15 mouse cellular contexts compared by ENCODE assay signal in genomic region chr1:137847311-137847923, GRCm38 (mm10).
DNase-seq lines count a peak whose midpoint lies in the region; ATAC-seq lines count a peak whose summit lies in the region.
"Had no signal": no experiment of that assay in that cellular context is flagged by ENCODE, and none has a peak within 500 bp of the region (broad histone marks: within the 10 kb centered on the region; RNA-seq: fewer than 3 reads in every experiment).

No protein-coding gene starts in this region.

- H3K9ac ChIP-seq in hindbrain, embryonic 16.5 days (ENCODE audit: low read depth, low read length) = no peak overlapping the region
- no peak overlapping the region for H3K9ac ChIP-seq in hindbrain, embryonic 13.5 days
- H3K9ac ChIP-seq in forebrain, embryonic 16.5 days (replicated peaks; ENCODE audit: low read depth, low read length) = no peak overlapping the region
- H3K9ac ChIP-seq in heart, embryonic 12.5 days = no peak overlapping the region
- H3K9ac ChIP-seq: embryonic facial prominence, embryonic 13.5 days; heart, embryonic 13.5 days; limb, embryonic 12.5 days; lung, embryonic 14.5 days; stomach, embryonic 15.5 days had no signal

- intact Hi-C loops in heart, postnatal 36 days (cut with DNase I) = no loop called here

- H3K27me3 ChIP-seq in hindbrain, embryonic 16.5 days (replicated peaks; ENCODE audit: control insufficient read depth, insufficient read depth, low read length) = no peaks in the 10 kb centered on the region
- no peaks in the 10 kb centered on the region for H3K27me3 ChIP-seq in hindbrain, embryonic 13.5 days
- no peaks in the 10 kb centered on the region for H3K27me3 ChIP-seq in forebrain, embryonic 16.5 days (replicated peaks; ENCODE audit: control insufficient read depth, insufficient read depth, low read length)
- H3K27me3 ChIP-seq in heart, embryonic 12.5 days (replicated peaks) = no peaks in the 10 kb centered on the region
- H3K27me3 ChIP-seq: embryonic facial prominence, embryonic 13.5 days; heart, embryonic 13.5 days; limb, embryonic 12.5 days; megakaryocyte, embryonic 14.5 days; stomach, embryonic 15.5 days had no signal

- peak; percentile 22 for DNase-seq in cerebellum, adult 11 months
- peak; percentile 26 to 39 for DNase-seq in right cerebral cortex, adult 2 months (ENCODE audit: low spot score in 2 of 2)
- no peak for DNase-seq in adrenal gland, adult 18-20 months (ENCODE audit: low spot score in 2 of 2)
- no peak for DNase-seq in heart, postnatal 36 days
- DNase-seq: kidney, postnatal 36 days; lung, embryonic 14.5 days had no signal

- no peak overlapping the region for H3K27ac ChIP-seq in hindbrain, embryonic 16.5 days (ENCODE audit: low read depth, low read length)
- no peak overlapping the region for H3K27ac ChIP-seq in hindbrain, embryonic 13.5 days
- H3K27ac ChIP-seq in forebrain, embryonic 16.5 days (ENCODE audit: low read length) = peak overlapping the region; percentile 87
- no peak overlapping the region for H3K27ac ChIP-seq in heart, embryonic 12.5 days (ENCODE audit: poor library complexity, severe bottlenecking)
- H3K27ac ChIP-seq: embryonic facial prominence, embryonic 13.5 days; heart, embryonic 13.5 days; limb, embryonic 12.5 days; stomach, embryonic 15.5 days had no signal

- no peaks in the 10 kb centered on the region for H3K9me3 ChIP-seq in hindbrain, embryonic 16.5 days (ENCODE audit: control insufficient read depth, low read length)
- no peaks in the 10 kb centered on the region for H3K9me3 ChIP-seq in hindbrain, embryonic 13.5 days
- H3K9me3 ChIP-seq in forebrain, embryonic 16.5 days (ENCODE audit: control insufficient read depth, low read length) = no peaks in the 10 kb centered on the region
- peaks cover 4% of the 10 kb centered on the region; the same call in 1 of the 2 replicates for H3K9me3 ChIP-seq in heart, embryonic 12.5 days (replicated peaks)
- H3K9me3 ChIP-seq: embryonic facial prominence, embryonic 13.5 days; heart, embryonic 13.5 days; limb, embryonic 12.5 days; megakaryocyte, embryonic 14.5 days; stomach, embryonic 15.5 days had no signal

- no peaks in the 10 kb centered on the region for H3K4me1 ChIP-seq in hindbrain, embryonic 16.5 days (ENCODE audit: control insufficient read depth, insufficient read depth, low read depth, low read length)
- no peaks in the 10 kb centered on the region for H3K4me1 ChIP-seq in hindbrain, embryonic 13.5 days (replicated peaks)
- peaks cover 7% of the 10 kb centered on the region for H3K4me1 ChIP-seq in forebrain, embryonic 16.5 days (replicated peaks; ENCODE audit: control insufficient read depth, insufficient read depth, low read length)
- H3K4me1 ChIP-seq in heart, embryonic 12.5 days (replicated peaks) = no peaks in the 10 kb centered on the region
- H3K4me1 ChIP-seq: embryonic facial prominence, embryonic 13.5 days; heart, embryonic 13.5 days; limb, embryonic 12.5 days; megakaryocyte, embryonic 14.5 days; stomach, embryonic 15.5 days had no signal

- no peak overlapping the region for H3K4me2 ChIP-seq in hindbrain, embryonic 16.5 days (ENCODE audit: low read length)
- H3K4me2 ChIP-seq in hindbrain, embryonic 13.5 days = no peak overlapping the region
- H3K4me2 ChIP-seq in forebrain, embryonic 16.5 days (ENCODE audit: low read length) = no peak overlapping the region
- H3K4me2 ChIP-seq in heart, embryonic 12.5 days = no peak overlapping the region
- H3K4me2 ChIP-seq: embryonic facial prominence, embryonic 13.5 days; heart, embryonic 13.5 days; limb, embryonic 12.5 days; lung, embryonic 14.5 days; stomach, embryonic 15.5 days had no signal

- H3K4me3 ChIP-seq in hindbrain, embryonic 16.5 days (ENCODE audit: low read length) = no peak overlapping the region
- H3K4me3 ChIP-seq in hindbrain, embryonic 13.5 days = no peak overlapping the region
- H3K4me3 ChIP-seq in forebrain, embryonic 16.5 days (replicated peaks; ENCODE audit: low read length) = no peak overlapping the region
- H3K4me3 ChIP-seq in heart, embryonic 12.5 days = no peak overlapping the region
- H3K4me3 ChIP-seq: embryonic facial prominence, embryonic 13.5 days; heart, embryonic 13.5 days; limb, embryonic 12.5 days; megakaryocyte, embryonic 14.5 days; stomach, embryonic 15.5 days had no signal

- no peaks in the 10 kb centered on the region for H3K36me3 ChIP-seq in hindbrain, embryonic 16.5 days (ENCODE audit: control insufficient read depth, insufficient read depth, low read length)
- H3K36me3 ChIP-seq in hindbrain, embryonic 13.5 days = no peaks in the 10 kb centered on the region
- no peaks in the 10 kb centered on the region for H3K36me3 ChIP-seq in forebrain, embryonic 16.5 days (ENCODE audit: control insufficient read depth, insufficient read depth)
- no peaks in the 10 kb centered on the region for H3K36me3 ChIP-seq in heart, embryonic 12.5 days
- H3K36me3 ChIP-seq: embryonic facial prominence, embryonic 13.5 days; heart, embryonic 13.5 days; limb, embryonic 12.5 days; stomach, embryonic 15.5 days had no signal

- ATAC-seq in hindbrain, embryonic 16.5 days = peak; percentile 79
- no peak for ATAC-seq in hindbrain, embryonic 13.5 days (ENCODE audit: low FRiP score)
- ATAC-seq in forebrain, embryonic 16.5 days = peak; percentile 94
- no peak for ATAC-seq in heart, embryonic 12.5 days (ENCODE audit: insufficient number of reproducible peaks, low FRiP score)

- WGBS in hindbrain, embryonic 16.5 days = 72% methylated on average over 10 of the region's 10 CpGs
- WGBS in hindbrain, embryonic 13.5 days = 82% methylated on average over 10 of the region's 10 CpGs
- WGBS in forebrain, embryonic 16.5 days = 52% methylated on average over 10 of the region's 10 CpGs
- WGBS in heart, embryonic 12.5 days = 81% methylated on average over 10 of the region's 10 CpGs

Comparison
In these comparisons a context has a peak if more than half of its experiments do, and no peak if none do; other contexts are left out.
1. ATAC-seq: peak in hindbrain, embryonic 16.5 days (single experiment) and forebrain, embryonic 16.5 days (single experiment); none in hindbrain, embryonic 13.5 days (single experiment) and heart, embryonic 12.5 days (single experiment).
2. DNase-seq: peak in cerebellum, adult 11 months (single experiment) and right cerebral cortex, adult 2 months (2 of 2); none in adrenal gland, adult 18-20 months (0 of 2) and heart, postnatal 36 days (0 of 2).